Mouse (Mus musculus) 3134 (cell line): ENCODE measurements at regions not wholly inside any gene's neighbourhood (a gene's known extent, or its start where the extent isn't known, plus 50 kb on each side); places are given as distances from the start of the nearest gene placed in this dataset.

Experiments used
- DNase-seq: peaks from one replicate; pipeline ENCODE4 v3.0.0-alpha.2; 2011; ENCODE audit warnings: low spot score; ENCODE audit not compliant: insufficient read length; ENCODE audit errors: extremely low read depth

DNA sequence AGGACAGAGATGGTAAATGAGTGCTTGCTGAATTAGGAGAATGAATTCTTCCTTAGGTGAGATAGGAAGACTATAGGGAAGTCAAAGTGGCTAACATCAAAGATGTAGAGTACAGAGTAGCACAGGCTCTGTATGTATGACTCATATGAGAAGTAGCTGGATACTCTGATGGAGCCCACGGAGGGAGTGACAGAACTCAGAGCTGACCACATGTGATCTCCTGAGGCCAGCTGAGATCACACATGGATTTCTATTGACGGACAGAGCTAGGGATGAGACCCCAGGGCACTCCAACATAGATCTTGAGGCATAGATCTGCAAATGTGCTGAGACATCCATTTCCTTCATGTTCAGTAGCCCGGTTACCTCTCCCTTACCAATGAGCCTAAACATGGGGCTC lies 66.0 kb downstream of the Cops8 start:
- DNase-seq, result peak; percentile 67

DNA sequence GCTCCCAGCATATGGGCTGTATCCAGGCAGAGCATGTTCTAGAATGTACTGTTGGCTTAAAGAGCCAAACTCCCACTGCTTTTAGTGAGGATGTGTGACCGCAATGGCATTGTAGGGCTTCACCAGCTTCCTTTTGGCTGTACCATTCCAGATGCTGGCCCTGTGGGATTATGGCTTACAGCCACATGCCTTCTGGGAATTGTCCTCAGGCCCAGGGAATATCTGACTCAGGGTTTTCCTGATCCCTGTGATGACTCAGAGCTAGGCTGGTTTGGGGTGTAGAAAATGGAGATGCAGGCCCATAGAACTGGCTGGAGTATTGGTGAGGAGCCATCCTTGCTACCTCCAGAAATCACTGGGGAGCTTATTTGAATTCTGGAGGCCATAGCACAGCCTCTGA lies 66.5 kb downstream of the Cops8 start:
- DNase-seq, result peak; percentile 78

DNA sequence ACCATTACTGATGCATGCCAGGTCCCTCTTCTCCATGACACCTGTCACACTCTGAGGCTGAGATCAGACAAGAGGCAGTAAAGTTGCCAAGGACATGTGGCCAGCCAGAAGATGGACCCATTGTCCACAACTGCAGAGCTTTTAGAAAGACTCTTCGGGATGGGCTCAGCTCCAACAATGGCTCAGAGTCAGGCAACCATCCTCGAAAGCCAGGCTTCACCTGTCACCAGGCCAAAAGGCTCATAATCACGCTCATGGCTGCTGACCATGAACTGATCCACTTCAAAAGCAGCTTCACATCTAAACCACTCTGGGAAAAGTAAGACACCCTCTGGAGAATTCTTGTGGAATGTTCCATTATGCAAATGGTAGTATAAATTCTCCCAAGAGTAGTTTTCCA lies 67.6 kb downstream of the Cops8 start:
- no peak for DNase-seq

DNA sequence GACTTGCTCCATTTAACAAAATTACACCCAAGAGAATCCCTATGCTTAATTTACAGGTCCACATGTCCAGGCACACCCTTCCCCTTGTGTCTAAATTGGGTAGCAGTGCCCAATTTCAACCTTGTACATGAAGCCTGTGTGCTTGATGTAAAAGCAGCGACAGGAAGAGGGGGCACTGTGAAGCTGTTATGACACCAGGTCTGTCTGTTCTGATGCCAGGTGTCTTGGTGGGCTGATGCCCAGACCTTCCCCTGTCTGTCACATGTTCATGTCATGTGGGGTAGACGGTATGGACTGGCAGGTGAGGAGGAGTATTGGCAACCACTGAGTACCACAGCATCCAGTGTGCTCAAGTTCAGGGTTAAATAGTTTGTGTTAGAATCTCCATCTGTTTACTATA lies 71.0 kb downstream of the Cops8 start:
- DNase-seq, result no peak

DNA sequence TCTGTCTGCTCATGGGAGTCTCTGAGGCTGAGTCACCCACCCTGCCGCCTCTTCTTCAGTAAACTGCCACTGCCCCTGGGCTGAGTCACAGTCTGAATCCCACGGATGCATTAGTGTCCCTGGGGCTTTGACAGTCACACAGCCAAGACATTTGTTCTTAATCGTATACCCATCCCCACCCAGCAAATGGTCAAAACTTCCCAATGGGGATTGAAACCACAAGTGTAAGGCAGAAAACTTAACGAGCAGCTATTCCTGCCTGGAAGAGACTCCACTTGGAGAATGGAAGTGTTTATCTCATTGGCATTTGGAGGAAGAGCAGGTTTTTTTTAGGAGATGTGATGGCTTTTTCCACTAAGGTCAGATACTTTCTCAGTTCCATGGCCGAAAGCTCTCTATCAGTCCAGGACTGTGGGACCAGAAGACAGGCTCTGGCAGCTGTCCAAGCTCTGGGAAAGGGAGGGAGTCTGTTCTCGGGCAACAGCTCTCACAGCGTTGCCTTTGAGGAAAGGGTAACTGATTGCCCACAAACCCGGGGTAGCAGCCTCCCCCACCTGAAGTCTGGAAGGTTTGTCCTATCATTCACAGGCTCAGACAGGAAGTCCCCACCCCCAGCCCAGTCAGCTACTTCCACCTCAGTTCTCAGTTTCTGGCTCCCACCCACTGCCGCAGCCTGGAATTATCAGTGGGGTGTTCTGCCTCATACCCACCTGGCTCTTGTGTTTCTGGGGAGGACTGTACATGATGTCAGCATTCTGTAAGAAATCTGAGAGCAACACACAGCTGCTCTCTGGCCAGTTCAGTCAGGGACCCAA lies 73.6 kb downstream of the Cops8 start:
- DNase-seq, result peak; percentile 67

DNA sequence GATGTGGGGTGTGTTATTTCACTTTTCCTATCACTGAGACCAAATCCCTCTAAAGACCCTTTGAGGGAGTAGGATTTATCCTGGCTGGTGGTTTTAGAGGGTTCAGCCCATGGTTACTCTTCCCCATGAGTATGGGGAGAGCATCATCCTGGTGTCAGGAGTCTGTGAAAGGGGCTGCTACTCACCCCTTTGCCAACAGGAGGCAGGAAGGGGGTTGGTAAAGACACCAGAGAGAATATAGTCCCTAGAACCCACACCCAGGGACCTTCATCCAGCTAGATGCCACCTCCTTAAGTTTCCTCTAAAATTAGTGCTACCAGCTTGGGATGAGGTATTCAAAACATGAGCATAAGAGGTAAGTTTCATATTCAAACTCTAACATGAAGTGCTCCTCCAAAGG lies 74.4 kb downstream of the Cops8 start:
- no peak for DNase-seq

DNA sequence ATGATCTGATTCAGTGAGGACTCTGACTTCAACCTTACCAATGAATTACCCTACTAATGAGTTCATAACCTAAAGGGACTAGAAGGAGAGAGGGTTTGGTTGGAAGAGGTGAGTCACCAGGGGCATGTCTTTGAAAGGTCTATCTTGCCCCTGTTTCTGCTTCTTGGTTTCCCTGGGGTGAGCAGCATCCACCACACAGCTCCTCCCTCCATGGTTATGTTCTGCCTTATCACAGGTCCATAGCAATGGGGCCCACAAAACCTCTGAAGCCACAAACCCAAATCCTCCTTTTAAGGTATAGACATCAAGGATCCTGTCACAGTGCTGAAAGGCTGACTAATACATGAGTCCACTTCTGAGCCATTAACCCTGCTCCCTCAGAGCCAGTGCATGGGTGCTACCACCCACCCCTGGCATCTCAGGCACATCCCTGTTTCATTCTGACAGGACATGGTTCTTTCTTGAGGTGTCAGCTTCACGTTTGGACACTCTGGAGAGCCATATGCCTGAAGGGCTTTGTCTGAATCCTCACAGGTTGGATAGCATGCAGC lies 74.9 kb downstream of the Cops8 start:
- peak; percentile 42 for DNase-seq

DNA sequence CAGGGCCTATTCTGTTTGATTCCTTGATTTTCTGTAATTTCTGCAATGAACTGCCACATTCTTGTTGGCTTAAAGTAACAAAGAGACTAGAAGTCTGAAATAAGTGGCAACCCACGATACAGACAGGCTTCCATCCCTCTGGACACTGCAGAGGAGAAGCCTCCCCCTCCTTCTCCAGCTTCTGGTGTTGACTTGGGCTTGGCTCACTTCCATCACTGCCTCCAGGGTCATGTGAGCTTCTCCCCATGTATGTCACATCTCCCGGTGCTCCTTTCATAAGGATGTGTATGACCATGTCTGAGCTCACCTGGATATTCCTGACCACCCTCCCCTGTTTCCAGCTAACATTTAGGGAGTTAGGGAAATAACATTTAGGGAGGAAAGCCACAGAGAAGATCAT lies 75.6 kb downstream of the Cops8 start:
- DNase-seq, result no peak

DNA sequence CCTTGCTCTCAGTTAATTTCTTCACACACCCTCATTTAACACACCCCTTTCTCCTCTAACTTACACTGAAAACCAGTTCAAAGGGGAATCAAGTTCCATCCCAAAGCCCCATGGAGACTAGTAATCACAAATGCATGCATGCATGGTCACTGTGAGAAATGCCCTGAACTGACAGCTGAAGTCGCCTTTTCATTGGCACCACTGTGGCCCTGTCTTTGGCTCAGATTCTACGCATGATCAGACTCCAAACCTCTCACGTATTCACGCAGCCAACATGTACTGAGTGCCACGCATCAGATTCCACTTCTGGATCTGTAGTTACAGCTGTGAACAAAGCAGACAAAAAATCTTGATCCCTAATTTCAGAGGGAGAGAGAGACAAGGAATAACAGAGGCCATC lies 85.3 kb downstream of the Cops8 start:
- no peak for DNase-seq

DNA sequence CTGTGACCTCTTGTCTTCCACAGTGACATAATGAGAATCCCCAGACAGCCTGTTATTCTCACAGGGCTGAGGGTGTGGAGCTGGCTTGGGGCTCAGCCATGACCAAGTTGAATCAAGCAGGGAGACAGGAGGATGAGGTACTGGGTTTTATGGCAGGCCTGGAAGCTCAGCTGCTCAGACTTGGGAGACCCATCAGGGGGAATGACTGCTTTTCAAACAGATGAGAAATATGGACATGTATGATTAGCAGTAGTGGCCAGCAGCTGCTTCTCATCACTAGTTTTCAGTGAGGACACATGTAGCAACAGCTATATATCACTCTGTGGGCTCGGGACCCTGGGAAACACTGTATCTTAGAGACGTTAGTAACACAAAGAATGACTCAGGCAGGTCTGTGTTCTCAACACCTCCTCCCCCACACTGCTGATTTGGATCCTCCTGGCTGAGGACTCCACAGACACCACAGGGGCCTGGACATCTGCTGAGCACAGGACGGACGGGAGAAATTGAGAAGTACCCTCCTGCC lies 87.9 kb downstream of the Cops8 start:
- no peak for DNase-seq

DNA sequence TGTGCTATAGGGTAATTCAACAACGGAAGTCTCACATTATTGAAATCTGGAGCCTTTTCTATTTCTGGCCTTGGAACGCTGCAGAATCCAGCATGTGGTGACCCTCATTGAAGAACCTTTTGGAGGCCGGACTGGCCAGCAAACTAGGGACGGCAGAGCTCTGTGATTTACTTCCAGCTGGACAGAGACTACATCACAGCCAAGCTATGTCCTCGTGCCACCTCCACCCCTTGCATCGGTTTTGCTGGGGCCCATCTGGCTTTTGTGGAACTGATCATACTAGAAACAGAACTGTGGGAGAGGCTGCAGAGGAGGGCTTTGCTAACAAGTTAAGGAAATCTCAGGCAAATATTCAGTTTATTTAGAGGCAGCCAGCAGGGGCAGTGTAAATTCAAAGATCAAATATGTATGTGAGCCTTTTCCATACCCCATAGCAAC lies 88.4 kb downstream of the Cops8 start:
- DNase-seq, result no peak

DNA sequence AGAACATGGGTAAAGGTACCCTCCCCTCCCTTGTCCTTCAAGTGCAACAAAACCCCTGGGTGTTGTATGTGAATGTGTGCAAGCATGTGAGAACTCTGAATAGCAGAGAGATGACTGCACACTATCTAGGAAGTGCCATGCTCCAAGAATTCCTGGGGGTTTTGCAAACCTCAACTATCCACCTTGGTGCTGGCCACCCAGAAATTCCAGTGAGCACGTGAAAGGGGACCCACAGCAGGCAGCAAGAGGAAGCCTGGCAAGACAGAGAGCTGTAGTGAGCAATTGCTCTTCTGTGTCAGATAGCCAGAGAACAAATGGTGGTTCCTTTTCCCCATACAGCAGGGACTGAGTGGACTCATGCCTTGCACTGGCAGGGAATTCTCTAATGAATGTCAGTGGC lies 90.1 kb downstream of the Cops8 start:
- DNase-seq, result no peak

DNA sequence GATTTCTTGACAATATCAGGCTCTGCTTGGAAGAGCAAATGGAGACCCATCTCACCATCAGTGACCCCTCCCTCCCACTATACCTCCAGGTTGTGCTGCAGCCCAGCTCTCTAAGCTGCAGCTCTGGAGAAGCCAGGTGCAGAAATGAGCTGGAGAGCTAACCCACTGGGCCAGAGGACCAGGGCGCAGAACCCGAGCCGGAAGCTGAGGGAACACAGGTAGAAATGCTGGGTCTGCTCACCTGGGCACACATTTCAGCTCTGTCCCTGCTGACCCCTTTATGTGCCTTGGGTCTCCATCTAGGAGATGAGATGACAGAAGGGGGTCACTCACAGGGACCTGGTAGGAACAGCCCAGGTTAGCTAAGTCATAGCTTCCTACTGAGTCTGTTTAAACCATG lies 92.0 kb downstream of the Cops8 start:
- DNase-seq, result no peak

DNA sequence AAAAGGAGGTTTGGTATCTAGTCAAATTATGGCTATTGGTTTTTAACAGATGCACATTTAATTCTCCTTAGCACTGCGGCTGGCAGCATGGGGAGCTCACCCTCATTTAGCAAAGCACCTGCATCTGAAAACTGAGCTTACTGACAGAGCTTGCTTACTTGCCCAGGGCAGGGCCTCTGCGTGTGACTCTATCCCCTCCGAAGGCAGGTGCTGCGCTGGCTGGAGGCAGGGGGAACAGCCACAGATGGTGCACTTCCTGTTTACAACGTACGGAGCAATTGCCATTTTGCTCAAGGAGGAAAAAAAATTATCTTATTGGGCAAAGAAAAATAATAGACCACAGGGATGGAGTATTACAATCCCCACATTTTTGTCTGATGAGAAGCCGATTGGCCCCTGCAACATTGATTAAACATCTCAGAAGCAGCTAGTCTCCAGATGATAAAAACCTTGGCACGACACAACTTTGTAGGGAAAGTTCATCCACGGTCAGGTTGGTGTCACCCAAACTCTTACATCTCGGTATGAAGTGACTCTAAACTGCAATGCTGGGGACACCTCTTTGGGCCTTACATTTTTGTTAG lies 92.5 kb downstream of the Cops8 start:
- no peak for DNase-seq

DNA sequence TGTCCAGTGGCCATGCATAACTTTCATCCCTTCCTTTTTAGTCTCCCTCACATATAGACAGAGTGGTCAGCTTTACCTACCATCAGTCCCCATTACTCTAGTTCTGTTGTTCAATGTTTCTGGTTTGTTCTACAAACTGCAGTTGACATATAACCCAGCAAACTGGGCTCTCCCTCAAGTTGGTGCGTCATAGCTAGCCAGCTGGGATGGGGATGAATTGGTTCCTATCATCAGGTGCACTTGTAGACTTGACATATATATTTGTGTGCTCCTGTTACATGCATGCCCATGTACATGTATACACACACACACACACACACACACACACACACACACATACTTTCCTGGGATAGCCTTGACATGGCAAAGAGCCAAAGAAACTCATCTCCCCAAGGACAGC lies 93.2 kb downstream of the Cops8 start:
- DNase-seq, result no peak

DNA sequence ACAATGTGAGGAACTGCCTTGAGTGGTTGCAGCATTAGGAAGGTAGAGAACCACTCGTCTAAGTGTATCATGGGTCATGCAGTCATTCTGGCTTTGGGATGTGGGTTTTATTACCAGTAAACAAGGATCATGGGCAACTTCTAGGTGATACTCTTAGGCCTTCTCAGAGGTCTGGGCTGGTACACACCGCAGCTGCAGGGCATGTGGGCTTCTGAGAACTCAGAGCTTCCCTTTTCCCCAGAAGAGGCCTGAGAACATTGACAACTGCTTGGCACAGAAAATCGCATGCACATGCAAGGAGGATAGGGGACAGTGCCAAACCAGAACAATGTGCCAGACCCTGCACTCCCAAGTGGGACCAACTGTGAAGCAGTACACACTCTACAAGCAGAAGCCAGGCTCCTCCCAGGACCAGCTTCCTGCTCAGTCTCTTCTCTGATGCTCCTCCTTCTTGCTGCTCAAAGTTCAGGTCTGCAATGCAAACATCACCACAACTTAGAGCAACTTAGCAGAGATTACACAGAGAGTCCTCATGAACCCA lies 94.3 kb downstream of the Cops8 start:
- DNase-seq, result no peak

DNA sequence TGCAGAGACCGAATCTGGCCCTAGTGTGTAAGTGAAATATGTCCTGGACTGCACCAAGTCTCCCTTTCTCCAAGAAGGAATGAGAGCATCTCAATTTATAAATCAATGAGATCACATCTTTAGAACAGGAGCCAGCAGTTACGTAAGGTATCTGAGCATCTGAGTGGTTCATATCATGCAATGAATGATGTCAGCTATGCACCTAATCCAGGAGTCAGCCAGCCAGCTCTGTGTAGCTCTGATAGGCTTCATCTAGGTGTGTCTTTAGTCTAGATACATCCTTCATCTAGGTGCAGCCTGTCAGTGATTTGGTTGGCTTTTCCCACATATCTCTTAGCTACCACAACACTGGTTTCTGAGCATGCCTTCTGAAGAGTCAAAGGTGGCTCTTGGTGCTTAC lies 95.8 kb downstream of the Cops8 start:
- no peak for DNase-seq

DNA sequence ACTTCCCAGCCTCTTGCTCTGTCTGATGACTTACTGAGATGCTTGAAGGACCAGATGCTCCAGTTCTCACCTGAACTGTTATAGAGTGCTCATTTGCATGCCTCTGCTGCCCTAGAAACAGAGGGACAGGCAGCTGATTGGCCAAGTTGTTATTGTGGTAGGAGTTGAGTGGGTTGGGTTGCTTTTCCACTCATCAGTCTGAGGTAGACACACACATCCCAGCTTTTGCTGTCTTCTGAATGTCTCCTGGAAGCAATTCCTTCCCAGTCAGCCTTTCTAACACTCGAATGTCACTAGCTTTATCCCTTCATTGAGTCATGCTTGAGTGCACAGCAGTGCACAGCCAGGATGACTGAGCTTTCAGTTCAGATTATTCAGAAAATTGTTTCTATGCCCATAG lies 99.0 kb downstream of the Cops8 start:
- no peak for DNase-seq

DNA sequence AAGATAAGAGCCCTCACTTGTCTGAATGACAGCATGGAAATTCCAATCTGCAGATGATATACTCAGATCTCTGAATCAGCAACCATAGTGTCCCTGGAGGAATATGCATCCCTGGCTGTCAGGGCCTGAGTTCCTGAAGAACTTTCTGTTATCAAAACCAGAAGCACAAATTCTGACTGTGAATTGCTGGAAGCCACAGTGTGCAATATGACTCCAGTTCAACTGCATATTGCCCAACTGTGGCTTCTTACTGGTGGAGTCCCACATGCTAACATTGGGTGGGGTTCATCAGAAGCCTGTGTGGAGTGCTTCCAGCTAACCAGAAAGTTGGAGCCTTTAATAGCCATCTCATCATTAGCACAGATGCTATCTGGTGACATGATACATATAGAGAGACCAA lies 103.6 kb downstream of the Cops8 start:
- DNase-seq, result no peak

DNA sequence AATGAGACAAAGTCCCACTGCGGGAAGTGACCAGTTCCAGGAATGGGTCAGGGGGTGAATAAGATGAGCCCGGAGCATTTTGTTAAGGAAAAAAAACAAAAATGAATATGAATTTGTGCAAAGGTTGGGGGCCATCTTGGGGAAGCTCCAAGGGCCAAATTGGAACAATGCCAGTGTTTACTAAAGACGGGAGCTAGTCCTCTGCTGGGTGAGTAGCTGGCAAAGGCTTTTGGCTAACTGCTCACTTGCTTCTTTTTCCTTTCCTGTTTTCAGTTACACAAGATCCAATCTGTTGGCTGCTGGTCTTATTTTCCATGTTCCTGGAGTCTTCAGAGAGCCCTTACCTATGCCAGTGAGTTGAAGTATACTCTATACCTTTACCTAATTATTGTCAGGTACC lies 107.0 kb downstream of the Cops8 start:
- DNase-seq, result no peak

DNA sequence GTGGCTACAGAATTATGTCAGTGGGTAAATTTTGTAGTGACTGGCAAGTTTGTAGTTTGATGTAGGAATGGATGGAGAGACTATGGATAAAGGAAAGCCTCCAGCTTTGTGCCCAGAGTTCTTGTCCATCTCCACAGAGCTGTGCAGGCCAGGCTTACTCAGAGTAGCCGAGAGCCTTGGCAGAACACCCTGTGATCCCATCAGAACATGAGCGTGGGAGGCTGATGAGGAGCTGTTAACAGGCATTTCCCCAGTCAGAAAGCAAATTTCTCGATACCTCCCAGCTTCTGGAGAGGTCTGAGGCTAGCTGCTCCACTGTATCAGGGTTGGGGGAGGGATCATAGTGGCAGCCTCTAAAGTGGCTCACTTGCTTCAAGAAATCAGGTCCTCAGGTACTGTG lies 107.8 kb downstream of the Cops8 start:
- no peak for DNase-seq

DNA sequence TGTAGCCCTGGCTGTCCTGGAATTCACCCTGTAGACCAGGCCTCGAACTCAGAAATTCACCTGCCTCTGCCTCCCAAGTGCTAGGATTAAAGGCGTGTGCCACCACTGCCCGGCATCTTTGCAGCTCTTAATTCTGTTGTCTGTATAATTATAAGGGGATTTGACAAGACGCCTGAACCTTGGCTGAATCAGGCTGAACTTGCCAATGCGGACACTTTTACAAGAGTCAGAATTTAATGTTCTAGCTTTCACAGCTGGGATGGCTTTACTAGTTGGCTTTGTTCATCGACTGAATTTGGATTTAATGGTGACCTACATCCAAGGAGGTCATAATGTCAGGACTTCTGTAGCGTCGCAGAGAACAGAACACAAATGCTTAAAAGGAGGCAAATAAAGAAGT lies 108.3 kb downstream of the Cops8 start:
- no peak for DNase-seq
